Mouse (Mus musculus): ENCODE data around the gene Dmkn.
"Not testable (repeated sequence)": the region's sequence is repeated elsewhere in the genome, so short reads cannot be mapped to it uniquely, and the experiment has no call there.

Gene Dmkn

GRCm38 (mm10) chr7:30763456-30763855 lies at the start of gene Dmkn:
Gene Dmkn (plus strand): TSS chr7:30763756.
- CTCF ChIA-PET = interaction anchor here (0.5 kb wide), 1 partner anchor 13 kb away, joined by 7 read pairs; no protein-coding TSS in a partner anchor

GRCm38 (mm10) chr7:30717006-30717715 lies 46.4 kb upstream of the Dmkn start:
- CTCF ChIA-PET = interaction anchor here (1.1 kb wide), 1 partner anchor 10 kb away, joined by 3 read pairs; no protein-coding TSS in a partner anchor

DNA sequence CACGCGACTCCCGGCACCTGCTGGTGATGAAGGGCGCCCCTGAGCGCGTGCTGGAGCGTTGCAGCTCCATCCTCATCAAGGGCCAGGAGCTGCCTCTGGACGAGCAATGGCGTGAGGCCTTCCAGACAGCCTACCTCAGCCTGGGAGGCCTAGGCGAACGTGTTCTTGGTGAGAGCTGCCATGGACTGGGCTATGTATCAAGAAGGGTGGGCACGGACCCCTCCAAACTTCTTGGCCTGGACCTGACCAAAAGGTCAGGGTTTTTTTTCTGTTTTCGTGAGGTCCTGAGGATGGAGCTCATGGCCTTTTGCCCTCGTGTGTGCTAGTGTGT lies 45.9 kb upstream of the Dmkn start:
- CTCF ChIA-PET = interaction anchor here (1.1 kb wide), 1 partner anchor 9 kb away, joined by 3 read pairs; no protein-coding TSS in a partner anchor

GRCm38 (mm10) chr7:30719669-30720068 lies 43.9 kb upstream of the Dmkn start:
- CTCF ChIA-PET = no interaction called here

DNA sequence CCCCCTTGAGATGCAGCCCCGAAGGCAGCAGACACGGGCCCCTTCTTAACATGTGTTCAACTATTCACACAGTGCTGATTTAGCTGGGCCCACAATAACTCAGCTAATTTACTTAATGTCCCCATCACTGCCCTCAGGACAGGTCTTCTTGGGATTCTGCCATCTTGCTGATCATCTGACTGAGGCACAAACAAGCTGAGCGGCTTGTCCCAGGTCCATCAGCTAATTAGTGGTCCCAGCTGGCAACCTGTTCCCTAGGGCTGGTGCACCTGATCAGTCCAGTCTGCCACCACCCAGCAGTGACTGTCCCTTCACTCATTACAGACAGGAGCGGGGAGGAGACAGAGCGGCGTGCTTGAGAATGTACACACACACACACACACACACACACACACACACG lies 42.3 kb upstream of the Dmkn start:
- CTCF ChIA-PET = no interaction called here

GRCm38 (mm10) chr7:30723274-30723953 lies 40.1 kb upstream of the Dmkn start:
- CTCF ChIA-PET = interaction anchor here (0.6 kb wide), 1 partner anchor 16 kb away, joined by 3 read pairs; no protein-coding TSS in a partner anchor

DNA sequence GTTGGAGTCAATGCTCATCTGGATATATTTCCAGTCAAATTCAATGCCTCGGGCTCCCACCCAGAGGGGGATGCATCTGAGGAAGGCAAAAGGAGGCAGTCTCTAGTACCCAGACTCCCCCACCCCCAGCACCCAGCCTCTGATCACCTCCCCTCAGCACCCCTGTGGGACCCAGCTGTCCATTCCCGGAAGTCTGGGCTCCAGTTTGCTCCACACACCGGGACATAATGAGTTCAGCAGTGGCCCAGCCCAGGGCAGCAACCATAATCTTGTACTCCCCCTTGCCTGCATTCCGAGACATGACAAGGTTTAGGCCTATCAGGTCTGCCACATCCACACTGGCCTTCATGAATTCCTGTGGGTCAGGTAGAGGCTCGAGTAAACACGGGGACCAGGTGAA lies 35.3 kb upstream of the Dmkn start:
- CTCF ChIA-PET = no interaction called here

DNA sequence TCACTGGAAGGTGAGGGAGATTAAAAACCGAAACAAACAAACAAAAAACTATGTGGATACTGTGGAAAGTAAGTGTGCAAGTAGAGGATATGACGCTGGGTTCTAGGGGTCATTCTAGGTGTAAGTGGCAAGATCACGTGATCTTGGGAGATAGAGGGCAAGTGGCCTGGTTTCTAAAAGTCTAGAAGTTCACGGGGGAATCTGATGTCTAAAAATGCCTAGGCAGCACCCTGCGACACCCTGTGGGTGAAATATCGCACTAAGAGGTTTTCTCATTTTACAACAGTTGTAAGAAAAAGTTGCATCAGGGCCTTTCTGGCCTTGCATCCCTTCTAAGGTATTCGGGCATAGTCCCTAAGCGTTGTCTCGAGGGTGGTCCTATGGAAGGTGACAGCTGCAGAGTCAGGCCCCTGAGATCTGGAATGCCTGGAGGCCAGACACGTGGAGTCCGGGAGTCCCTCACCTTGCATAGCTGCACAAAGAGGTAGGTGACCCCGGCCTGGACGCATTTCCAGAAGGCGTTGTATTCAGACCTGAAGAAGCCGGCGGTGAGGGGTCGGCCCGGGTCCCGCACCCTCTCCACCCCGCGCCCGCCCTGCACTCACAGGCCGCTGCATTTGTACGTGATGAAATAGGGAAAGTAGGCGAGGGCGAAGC lies 34.7 kb upstream of the Dmkn start:
- CTCF ChIA-PET = no interaction called here

GRCm38 (mm10) chr7:30729396-30730063 lies 34.0 kb upstream of the Dmkn start, which contains the start of gene Tmem147:
Gene Tmem147 (minus strand): TSS chr7:30729540.
- CTCF ChIA-PET = no interaction called here

GRCm38 (mm10) chr7:30730064-30730722 lies 33.4 kb upstream of the Dmkn start:
- CTCF ChIA-PET = interaction anchor here (0.7 kb wide), 1 partner anchor 34 kb away, joined by 3 read pairs; no protein-coding TSS in a partner anchor

- CTCF ChIA-PET = interaction anchor here (0.6 kb wide), 1 partner anchor 22 kb away, joined by 8 read pairs; no protein-coding TSS in a partner anchor
These were observed 27.3 kb upstream of the Dmkn start for GRCm38 (mm10) chr7:30736211-30736610.

GRCm38 (mm10) chr7:30742570-30742969 lies 21.0 kb upstream of the Dmkn start:
- CTCF ChIA-PET = not testable (repeated sequence)

- CTCF ChIA-PET = not testable (repeated sequence)
These were observed 19.9 kb upstream of the Dmkn start, which contains the start of gene Gapdhs for GRCm38 (mm10) chr7:30743617-30744016. Gene Gapdhs (minus strand): TSS chr7:30743681.

DNA sequence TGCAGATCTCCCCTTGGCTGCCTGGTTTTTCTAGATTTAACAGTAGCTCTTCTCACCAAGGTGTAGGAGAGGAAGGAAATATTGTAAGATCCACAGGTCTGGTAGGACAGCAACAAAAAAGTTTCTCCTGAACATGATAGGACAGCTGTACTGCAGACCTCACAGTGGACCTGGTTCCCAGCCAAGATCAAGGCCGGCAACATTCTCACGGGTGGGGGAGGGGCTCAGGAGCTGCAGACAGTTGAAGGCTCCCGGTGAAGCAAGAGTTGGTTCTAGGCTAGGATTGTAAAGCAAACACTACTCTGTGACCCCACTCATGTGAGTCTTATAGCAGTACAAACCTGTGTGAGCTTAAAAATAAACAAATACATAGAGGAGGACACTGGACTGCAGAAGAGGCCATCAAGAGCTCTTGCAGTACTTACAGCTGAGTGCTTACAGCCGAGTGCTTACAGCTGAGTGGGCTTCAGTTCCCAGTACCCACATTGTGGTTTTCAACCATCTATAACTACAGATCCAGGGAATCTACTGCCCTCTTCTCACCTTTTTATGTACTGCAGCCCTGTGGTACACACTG lies 19.4 kb upstream of the Dmkn start:
- CTCF ChIA-PET = no interaction called here

- CTCF ChIA-PET = no interaction called here
These were observed 15.9 kb upstream of the Dmkn start for GRCm38 (mm10) chr7:30747525-30748204.

DNA sequence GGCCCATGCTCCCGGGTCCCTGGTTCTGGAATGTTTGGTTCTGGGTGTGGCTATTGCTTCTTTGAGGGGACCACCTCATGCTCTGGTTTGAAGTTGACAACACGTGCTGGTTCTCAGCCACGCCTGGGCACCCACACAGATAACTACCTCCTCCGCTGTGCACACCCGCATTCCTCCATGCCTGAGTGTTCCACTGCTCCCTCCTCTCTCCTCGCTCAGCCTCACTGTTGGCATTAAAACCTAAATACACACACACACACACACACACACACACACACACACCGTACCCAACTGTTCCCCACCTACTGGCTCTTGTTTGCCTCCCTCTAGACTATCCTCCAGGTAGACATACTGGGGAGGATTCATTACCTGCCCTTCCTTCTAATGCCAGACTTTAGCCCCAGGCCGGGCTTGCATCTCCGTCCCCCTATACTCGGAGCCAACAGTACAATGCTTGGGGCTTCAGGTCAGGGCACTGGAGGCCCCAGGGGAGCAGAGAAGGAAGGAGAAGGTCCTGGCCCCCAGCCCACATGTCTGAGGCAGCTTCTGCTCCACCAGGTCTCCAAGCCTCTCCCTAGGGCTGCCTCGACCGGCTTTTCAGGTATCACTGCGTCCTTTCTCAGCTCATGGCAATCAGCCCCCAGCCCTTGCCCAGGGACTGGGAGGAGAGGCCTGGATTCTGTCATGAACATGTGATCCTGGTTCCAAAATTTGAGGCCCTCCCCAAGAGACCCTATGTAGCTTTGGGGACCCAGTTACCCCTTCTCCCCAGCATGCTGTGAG lies 13.5 kb upstream of the Dmkn start:
- CTCF ChIA-PET = interaction anchor here (0.6 kb wide), 1 partner anchor 695 kb away, joined by 5 read pairs; no protein-coding TSS in a partner anchor

- CTCF ChIA-PET = interaction anchor here (0.6 kb wide), 1 partner anchor 109 kb away, joined by 5 read pairs; no protein-coding TSS in a partner anchor
These were observed 12.4 kb upstream of the Dmkn start, which contains the start of gene Sbsn for GRCm38 (mm10) chr7:30751086-30751669. Gene Sbsn (plus strand): TSS chr7:30751471.

- CTCF ChIA-PET = no interaction called here
These were observed 6.6 kb upstream of the Dmkn start for GRCm38 (mm10) chr7:30757001-30757400.

DNA sequence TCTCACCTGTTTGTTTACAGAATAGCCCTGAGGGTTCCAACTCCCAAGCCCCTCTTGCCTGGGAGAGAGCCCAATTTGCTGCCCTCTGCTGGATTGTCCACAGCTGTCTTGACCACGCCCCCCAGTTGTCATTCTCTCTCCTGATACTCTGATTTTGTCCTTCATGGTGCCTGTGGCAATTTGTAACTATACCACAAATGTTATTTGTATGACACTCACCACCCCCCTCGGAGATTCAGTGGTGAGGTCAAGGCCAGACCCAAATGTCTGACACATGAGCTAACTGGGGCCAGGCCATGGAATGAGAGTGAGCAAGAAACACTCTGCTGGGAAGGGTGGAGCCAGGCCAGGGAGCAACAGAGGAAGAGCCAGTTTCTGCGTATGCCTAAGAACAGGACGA lies 4.7 kb upstream of the Dmkn start:
- CTCF ChIA-PET = interaction anchor here (0.7 kb wide), 1 partner anchor 22 kb away, joined by 8 read pairs; no protein-coding TSS in a partner anchor
